Mouse (Mus musculus) ovary, adult 10 weeks (tissue): ENCODE measurements around the gene Hist1h3e. TPM values are rescaled to one million over a fixed set of nuclear protein-coding genes. Genes with fewer than 3 reads are reported as not detected.

Experiments used
- polyA plus RNA-seq: library from polyadenylated mRNA; stranded (reverse); fragments of 350-450 nt; fragmentation: Illumina TruSeq; extraction: RNeasy Lipid Tissue Mini Kit (QIAGEN cat#74804); gene quantifications from one replicate; pipeline ENCODE4 v1.2.3, GENCODE M21; 2014

The Hist1h3e gene
- not detected for polyA plus RNA-seq

DNA sequence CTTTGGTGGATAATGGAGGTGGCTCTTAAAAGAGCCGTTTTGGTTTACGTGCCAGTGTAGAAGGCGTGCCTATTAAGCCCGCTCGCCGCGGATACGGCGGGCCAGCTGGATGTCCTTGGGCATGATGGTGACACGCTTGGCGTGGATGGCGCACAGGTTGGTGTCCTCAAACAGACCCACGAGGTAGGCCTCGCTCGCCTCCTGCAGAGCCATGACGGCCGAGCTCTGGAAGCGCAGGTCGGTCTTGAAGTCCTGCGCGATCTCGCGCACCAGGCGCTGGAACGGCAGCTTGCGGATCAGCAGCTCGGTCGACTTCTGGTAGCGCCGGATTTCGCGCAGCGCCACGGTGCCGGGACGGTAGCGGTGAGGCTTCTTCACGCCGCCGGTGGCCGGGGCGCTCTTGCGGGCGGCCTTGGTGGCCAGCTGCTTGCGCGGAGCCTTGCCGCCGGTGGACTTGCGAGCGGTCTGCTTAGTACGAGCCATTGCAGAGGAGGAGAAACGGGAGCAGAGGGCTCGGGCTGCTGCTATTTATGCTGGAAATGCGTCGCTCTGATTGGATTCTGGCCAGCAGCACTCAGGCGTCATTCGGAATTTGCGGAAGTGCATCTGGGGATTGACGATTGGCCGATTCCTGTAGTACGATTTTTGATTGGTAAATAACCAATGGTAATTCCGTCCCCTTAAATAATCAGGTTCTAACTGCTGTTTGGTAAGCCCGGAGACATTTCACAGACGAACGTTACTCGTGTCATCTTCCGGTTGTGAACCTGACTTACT, at the start of gene Hist1h3e:
Hist1h3e (minus strand) TSS at position 487 of the 777 bp plus-strand sequence.

DNA sequence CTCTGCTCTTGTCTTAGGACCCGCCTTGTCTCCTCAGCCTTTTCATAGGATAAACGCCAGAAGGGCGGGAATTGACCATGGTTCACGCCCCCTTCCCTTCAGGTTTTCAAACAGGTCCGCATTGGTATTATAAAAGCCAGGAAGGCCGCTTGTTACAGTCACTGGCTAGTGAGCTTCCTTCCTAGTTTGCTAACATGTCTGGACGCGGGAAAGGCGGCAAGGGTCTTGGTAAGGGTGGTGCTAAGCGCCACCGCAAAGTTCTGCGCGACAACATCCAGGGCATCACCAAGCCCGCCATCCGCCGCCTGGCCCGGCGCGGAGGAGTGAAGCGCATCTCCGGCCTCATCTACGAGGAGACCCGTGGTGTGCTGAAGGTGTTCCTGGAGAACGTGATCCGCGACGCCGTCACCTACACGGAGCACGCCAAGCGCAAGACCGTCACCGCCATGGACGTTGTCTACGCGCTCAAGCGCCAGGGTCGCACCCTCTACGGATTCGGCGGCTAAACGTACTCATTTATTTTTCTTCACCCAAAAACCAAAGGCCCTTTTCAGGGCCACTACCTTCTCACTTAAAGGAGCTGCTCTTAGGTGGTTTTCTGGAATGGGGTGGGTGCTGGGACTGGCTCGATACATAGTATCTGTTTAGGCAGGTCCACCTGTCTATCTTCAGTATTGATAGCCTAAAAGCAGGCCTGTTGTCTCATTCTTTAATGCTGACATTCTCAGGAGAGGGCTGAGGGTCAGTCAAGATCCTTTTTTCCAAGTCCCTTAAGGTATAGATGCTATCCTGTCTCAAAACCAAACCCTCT, 19.4 kb upstream of the Hist1h3e start, which contains the start of gene Hist1h4d:
Hist1h4d (plus strand) TSS at position 191 of the 811 bp plus-strand sequence.

DNA sequence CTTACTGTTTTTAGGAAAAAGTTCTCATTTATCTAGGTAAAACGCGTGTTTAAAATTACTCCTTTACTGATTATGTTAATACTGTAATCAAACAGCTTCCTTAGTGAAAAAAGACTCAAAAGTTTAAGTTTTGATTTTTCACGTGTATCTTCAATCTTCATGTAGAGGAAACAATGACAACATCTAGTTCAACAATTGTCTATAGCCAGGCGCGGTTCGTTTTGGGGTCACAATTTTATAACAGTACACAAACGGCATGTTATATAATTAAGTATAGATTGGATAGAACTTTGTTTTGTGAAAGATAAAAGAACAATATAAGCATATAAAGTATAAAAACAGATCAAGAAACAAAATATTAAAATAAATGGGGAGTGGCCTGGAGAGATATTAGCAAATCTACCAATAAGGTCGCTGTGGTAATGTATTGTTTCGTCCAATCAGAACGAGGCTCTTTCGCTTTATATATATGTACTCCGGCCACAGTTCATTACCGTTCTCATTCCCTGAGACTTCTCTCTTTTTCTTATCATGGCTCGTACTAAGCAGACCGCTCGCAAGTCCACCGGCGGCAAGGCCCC, 13.2 kb upstream of the Hist1h3e start, which contains the start of gene Hist1h3d:
Hist1h3d (plus strand) TSS at position 493 of the 581 bp plus-strand sequence.

DNA sequence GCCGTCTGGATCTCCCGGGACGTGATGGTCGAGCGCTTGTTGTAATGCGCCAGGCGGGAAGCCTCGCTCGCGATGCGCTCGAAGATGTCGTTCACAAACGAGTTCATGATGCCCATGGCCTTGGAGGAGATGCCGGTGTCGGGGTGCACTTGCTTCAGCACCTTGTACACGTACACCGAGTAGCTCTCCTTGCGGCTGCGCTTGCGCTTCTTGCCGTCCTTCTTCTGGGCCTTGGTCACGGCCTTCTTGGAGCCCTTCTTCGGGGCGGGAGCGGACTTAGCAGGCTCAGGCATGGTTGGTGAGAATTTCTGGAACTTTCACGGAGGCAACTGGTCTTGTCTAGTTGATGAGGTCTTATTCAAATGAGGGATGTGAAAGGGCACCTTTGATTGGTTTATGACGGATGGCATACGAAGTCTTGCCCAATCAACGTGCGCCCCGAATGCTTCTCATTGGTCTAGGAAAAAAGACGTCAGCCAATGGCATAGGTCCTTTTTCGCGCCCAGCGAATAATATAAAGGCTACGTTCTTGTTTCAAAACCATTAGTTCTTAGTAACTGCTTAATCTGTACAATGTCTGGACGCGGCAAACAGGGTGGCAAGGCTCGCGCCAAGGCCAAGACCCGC, 11.8 kb upstream of the Hist1h3e start, which contains the start of the genes Hist1h2bf and Hist1h2ad:
Hist1h2bf (minus strand) TSS at position 299 of the 627 bp plus-strand sequence.
Hist1h2ad (plus strand) TSS at position 484 of the 627 bp plus-strand sequence.

DNA sequence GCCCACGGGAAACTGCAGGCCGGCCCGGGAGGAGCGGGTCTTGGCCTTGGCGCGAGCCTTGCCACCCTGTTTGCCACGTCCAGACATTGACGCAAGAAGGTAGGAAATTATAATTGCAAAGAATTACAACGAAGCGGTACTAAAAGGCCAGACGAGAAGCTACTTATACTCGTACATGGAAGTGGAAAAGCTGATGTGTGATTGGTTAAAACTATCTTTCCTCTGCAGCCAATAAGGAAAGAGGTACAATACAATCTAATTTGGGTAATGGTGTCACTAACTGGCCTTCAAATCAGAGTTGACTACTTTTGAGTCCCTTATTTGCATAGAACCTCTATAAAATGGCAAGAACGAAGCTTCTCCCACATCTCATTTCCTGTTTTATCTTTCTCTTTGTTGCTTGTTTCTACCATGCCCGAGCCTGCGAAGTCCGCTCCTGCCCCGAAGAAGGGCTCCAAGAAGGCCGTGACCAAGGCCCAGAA, 8.9 kb upstream of the Hist1h3e start, which contains the start of the genes Hist1h2ae and Hist1h2bg:
Hist1h2ae (minus strand) TSS at position 199 of the 482 bp plus-strand sequence.
Hist1h2bg (plus strand) TSS at position 375 of the 482 bp plus-strand sequence.

DNA sequence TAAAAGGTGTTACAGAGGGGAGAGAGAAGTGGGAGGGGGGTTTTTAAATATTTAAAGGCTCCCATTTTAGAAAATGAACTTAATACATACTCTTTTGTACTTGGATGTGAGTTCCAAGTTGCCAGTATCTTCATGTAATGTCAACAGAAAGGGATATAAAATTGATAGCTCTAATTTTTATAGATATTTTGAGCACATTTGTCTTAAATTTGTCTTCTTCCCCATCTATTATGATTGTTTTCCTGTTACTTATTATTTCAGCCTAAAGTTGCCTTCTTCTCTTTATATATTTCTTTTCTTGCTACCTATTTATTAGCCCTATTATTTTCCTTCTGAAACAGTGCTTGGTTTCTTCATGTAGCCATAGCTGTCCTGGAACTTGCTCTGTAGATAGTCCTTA, 9.2 kb downstream of the Hist1h3e start, which contains the start of gene Hist1h1d:
Hist1h1d (plus strand) TSS at position 301 of the 400 bp plus-strand sequence.

DNA sequence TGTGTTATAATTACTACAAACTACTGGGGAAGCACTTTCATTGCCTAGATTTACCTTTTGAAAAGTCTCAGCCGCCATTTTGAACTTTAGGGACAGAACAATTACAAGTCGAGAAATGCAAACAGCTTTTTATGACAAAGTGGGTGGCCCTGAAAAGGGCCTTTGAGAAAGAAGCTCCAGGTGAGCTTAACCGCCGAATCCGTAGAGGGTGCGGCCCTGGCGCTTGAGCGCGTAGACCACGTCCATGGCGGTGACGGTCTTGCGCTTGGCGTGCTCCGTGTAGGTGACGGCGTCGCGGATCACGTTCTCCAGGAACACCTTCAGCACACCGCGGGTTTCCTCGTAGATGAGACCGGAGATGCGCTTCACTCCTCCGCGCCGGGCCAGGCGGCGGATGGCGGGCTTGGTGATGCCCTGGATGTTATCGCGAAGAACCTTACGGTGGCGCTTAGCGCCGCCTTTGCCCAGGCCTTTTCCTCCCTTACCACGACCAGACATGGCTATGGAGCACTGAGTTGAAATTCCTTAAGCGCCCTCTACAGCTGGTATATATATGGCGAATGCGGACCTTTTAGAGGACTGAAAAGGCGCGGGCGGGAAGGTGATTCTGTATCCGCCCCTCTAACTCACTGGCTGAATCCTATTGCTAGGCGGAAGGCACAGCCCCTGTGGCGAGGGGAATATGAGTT, 10.9 kb downstream of the Hist1h3e start, which contains the start of gene Hist1h4f:
Hist1h4f (minus strand) TSS at position 503 of the 689 bp plus-strand sequence.

DNA sequence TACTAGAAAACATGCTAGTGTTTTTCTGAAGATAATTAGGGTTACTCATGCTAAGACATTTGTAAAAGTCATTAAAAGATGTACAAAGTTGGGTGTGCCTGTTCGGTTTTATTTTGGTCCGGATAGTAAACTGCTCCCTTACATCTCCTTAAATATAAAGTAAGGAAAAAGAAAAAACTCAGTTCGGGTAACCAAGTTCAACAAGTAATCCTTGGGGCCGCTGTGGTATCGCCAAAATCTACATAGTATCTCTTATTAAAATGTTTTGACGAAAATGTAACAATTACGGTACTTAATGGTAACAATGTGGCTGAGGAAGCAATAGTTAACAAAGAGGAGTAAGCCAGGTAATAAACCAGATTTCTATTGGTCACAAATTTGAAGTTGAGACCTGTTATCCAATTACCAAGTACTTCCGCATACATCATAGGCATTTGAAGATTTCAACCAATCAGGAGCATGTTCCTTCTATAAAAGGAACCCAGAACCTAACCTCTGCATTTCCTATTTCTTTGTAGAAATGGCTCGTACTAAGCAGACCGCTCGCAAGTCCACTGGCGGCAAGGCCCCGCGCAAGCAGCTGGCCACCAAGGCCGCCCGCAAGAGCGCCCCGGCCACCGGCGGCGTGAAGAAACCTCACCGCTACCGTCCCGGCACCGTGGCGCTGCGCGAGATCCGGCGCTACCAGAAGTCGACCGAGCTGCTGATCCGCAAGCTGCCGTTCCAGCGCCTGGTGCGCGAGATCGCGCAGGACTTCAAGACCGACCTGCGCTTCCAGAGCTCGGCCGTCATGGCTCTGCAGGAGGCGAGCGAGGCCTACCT, 18.0 kb downstream of the Hist1h3e start, which contains the start of gene Hist1h3f:
Hist1h3f (plus strand) TSS at position 88 of the 822 bp plus-strand sequence.

DNA sequence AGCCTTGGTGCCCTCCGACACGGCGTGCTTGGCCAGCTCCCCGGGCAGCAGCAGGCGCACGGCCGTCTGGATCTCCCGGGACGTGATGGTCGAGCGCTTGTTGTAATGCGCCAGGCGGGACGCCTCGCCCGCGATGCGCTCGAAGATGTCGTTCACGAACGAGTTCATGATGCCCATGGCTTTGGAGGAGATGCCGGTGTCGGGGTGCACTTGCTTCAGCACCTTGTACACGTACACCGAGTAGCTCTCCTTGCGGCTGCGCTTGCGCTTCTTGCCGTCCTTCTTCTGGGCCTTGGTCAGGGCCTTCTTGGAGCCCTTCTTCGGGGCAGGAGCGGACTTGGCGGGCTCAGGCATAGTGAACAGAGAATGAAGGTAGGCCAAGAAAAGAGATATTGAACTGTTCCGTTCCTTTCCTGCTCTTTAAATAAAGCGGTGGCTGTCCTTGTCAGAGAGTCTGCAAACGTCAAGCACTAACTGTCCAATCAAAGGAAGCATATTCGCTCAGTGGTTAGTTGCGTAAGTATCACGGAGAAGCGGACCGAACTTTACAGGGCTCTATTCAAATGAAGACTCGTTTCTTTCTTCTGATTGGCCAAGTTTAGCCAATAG, 19.1 kb downstream of the Hist1h3e start, which contains the start of gene Hist1h2bh:
Hist1h2bh (minus strand) TSS at position 394 of the 609 bp plus-strand sequence.

DNA sequence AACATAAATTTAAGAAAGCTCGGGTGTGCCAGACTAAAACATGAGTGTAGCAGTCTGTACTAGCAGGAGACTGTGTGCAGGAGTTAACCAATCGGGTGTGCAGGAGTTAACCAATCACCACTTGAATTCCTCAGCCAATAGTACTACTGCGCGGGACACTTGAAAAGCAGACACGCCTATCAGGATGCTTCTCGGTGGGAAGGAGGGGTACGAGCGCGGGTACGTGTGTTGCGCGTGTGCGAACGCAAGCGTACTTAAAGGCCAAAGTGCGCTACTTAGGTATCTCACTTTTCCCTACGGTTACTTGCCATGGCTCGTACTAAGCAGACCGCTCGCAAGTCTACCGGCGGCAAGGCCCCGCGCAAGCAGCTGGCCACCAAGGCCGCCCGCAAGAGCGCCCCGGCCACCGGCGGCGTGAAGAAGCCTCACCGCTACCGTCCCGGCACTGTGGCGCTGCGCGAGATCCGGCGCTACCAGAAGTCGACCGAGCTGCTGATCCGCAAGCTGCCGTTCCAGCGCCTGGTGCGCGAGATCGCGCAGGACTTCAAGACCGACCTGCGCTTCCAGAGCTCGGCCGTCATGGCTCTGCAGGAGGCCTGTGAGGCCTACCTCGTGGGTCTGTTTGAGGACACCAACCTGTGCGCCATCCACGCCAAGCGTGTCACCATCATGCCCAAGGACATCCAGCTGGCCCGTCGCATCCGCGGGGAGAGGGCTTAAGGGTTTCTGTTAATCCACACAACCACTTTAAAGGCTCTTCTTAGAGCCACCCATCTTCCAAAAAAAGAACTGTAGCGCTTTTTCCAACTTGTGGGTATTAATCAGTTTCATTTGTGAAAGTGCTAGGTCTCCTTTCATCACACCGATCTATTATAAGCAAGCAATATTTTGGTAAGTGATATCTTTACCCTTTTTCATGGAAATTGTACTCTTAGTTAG, 26.8 kb downstream of the Hist1h3e start, which contains the start of gene Hist1h3g:
Hist1h3g (plus strand) TSS at position 286 of the 939 bp plus-strand sequence.

DNA sequence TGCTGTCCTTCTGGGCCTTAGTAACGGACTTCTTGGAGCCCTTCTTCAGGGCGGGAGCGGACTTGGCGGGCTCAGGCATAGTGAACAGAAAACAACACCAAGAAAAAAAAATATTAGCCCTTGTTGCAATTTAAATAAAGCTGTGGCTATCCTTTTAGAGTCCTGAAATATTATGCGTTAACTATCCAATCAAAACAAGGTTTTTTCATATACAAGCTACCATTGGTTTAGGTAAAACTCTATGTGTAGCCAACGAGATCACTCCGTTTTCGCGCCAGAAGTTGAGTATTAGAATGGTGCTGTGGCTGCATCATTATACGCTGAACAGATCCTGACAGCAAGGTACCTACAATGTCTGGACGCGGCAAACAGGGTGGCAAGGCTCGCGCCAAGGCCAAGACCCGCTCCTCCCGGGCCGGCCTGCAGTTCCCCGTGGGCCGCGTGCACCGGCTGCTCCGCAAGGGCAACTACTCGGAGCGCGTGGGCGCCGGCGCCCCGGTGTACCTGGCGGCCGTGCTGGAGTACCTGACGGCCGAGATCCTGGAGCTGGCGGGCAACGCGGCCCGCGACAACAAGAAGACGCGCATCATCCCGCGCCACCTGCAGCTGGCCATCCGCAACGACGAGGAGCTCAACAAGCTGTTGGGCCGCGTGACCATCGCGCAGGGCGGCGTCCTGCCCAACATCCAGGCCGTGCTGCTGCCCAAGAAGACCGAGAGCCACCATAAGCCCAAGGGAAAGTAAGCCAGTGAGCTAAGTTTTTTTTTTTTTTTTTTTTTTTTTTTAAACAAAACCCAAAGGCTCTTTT, 28.4 kb downstream of the Hist1h3e start, which contains the start of gene Hist1h2af:
Hist1h2af (plus strand) TSS at position 347 of the 808 bp plus-strand sequence.

DNA sequence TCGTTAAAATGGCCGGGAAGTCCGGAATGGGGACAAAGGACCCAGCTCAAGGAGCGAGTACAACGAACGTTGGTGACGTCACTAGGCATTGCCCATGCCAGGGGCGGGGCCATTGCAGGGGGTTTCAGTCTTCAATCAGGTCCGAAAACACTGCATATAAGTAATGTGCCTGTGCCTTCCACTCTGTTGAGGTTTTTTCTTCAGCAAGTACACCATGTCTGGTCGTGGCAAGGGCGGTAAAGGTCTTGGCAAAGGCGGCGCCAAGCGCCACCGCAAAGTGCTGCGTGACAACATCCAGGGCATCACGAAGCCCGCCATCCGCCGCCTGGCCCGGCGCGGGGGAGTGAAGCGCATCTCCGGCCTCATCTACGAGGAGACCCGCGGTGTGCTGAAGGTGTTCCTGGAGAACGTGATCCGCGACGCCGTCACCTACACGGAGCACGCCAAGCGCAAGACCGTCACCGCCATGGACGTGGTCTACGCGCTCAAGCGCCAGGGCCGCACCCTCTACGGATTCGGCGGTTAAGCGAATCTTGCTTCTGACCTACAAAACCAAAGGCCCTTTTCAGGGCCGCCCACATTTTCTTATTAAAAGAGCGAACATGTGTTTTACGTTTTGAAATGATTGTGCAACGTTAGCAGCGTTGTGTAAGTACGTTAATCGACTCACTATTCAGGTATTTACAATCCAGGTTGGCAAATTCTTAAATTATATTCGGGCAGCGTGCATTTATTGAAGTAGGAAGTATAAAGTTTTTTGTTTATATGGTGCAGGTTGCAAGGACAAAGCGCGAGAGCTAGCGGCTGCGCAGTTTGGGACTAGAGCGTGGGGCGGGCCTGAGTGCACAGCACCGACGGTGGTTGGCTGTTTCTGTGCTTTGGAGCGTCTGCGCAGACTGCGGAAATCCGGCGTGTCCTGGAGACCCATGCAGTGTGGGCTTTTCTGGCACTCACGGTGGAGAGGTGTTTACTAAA, 31.0 kb downstream of the Hist1h3e start, which contains the start of gene Hist1h4h:
Hist1h4h (plus strand) TSS at position 150 of the 975 bp plus-strand sequence.

